Comparison of ENCODE assay signal across 8 mouse cellular contexts in the genomic region with DNA sequence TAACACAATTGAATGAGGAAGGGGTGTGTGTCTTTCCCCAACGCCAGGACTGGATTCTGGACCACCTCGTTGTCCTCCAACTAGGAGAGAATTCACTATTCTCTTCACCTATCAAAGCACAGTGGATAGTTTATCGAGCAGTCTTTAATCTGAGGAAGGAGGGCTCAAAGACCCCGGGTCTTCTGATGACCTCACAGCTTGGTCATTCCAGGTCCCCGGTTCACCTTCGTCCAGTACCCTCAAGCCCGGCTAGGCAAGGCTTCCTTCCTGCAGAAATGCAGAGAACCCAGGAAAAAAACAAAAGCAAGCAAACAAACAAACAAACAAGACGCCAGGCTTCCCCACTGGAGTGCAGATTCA. TPM values are rescaled to one million over a fixed set of nuclear protein-coding genes. Genes with fewer than 3 reads are reported as not detected.
A peak's percentile ranks its signal among the peaks of the same experiment; 100 is the strongest.
DNase-seq lines count a peak whose midpoint lies in the region; ATAC-seq and TF ChIP-seq lines count a peak whose summit lies in the region.

No protein-coding gene starts in this region.

- H3K4me2 ChIP-seq in heart, embryonic 13.5 days: peak overlapping the region; percentile 94
- H3K4me2 ChIP-seq in forebrain, embryonic 15.5 days (replicated peaks): peak overlapping the region; percentile 85
- peak overlapping the region; percentile 91 for H3K4me2 ChIP-seq in liver, postnatal 0 days (ENCODE audit: low read depth, low read length)

- TF ChIP-seq POLR2A in ES-Bruce4 (IDR thresholded peaks at IDR 0.05; ENCODE audit: insufficient read depth, low read length): peak; percentile 15

- DNase-seq in heart, postnatal 4 days: no peak
- no peak for DNase-seq in liver, postnatal 0 days
- no peak for DNase-seq in retina, embryonic 14.5 days (ENCODE audit: low spot score)
- no peak for DNase-seq in layer of hippocampus, postnatal 25 days (ENCODE audit: extremely low spot score in 1 of 2, low spot score in 1 of 2)
- no peak for DNase-seq in gastrocnemius, adult 8-10 months (ENCODE audit: low spot score in 2 of 2)

- ATAC-seq in heart, embryonic 13.5 days (ENCODE audit: extremely low read depth, insufficient number of reproducible peaks, low FRiP score, low TSS enrichment): no peak
- ATAC-seq in forebrain, embryonic 15.5 days (replicated peaks): peak; percentile 24
- no peak for ATAC-seq in liver, postnatal 0 days

- 11% methylated on average over 8 of the region's 8 CpGs for WGBS in heart, embryonic 13.5 days
- WGBS in forebrain, embryonic 15.5 days: 13% methylated on average over 8 of the region's 8 CpGs
- 9% methylated on average over 8 of the region's 8 CpGs for WGBS in liver, postnatal 0 days (ENCODE audit: insufficient replicate concordance)

- no peaks in the 10 kb centered on the region for H3K9me3 ChIP-seq in heart, embryonic 13.5 days
- no peaks in the 10 kb centered on the region for H3K9me3 ChIP-seq in ES-Bruce4 (replicated peaks; ENCODE audit: control insufficient read depth, insufficient read depth, low read length, poor library complexity, severe bottlenecking)
- H3K9me3 ChIP-seq in forebrain, embryonic 15.5 days: no peaks in the 10 kb centered on the region
- H3K9me3 ChIP-seq in liver, postnatal 0 days (ENCODE audit: low read length): no peaks in the 10 kb centered on the region

- no peaks in the 10 kb centered on the region for H3K27me3 ChIP-seq in heart, embryonic 13.5 days (replicated peaks)
- H3K27me3 ChIP-seq in ES-Bruce4 (ENCODE audit: control insufficient read depth, insufficient read depth, low read length, poor library complexity, severe bottlenecking): no peaks in the 10 kb centered on the region
- H3K27me3 ChIP-seq in forebrain, embryonic 15.5 days: no peaks in the 10 kb centered on the region
- H3K27me3 ChIP-seq in liver, postnatal 0 days (ENCODE audit: insufficient read depth, low read length): no peaks in the 10 kb centered on the region

- H3K4me1 ChIP-seq in heart, embryonic 13.5 days: peaks cover 21% of the 10 kb centered on the region
- peaks cover 2% of the 10 kb centered on the region for H3K4me1 ChIP-seq in ES-Bruce4 (ENCODE audit: control insufficient read depth, insufficient read depth, low read length)
- peaks cover 14% of the 10 kb centered on the region for H3K4me1 ChIP-seq in forebrain, embryonic 15.5 days
- peaks cover 33% of the 10 kb centered on the region for H3K4me1 ChIP-seq in liver, postnatal 0 days (ENCODE audit: insufficient read depth)

- H3K9ac ChIP-seq in heart, embryonic 13.5 days: peak overlapping the region; percentile 97
- H3K9ac ChIP-seq in ES-Bruce4 (ENCODE audit: low read depth, poor library complexity, severe bottlenecking): 0 out of 2 replicates have a peak overlapping the region, but pooled peaks have one; percentile 32
- H3K9ac ChIP-seq in forebrain, embryonic 15.5 days (replicated peaks): 0 out of 2 replicates have a peak overlapping the region, but pooled peaks have one; percentile 80
- H3K9ac ChIP-seq in liver, postnatal 0 days (replicated peaks): peak overlapping the region; percentile 41

- H3K27ac ChIP-seq in heart, embryonic 13.5 days (replicated peaks): peak overlapping the region; percentile 75
- no peak overlapping the region; the same call in 1 of the 2 replicates for H3K27ac ChIP-seq in ES-Bruce4 (ENCODE audit: insufficient read depth, low read length)
- H3K27ac ChIP-seq in forebrain, embryonic 15.5 days (replicated peaks): 0 out of 2 replicates have a peak overlapping the region, but pooled peaks have one; percentile 4
- H3K27ac ChIP-seq in liver, postnatal 0 days (ENCODE audit: low read depth): peak overlapping the region; percentile 87

- no peak for TF ChIP-seq EP300 in ES-Bruce4 (IDR thresholded peaks at IDR 0.05; ENCODE audit: insufficient read depth, low read depth, low read length)
- no peak for TF ChIP-seq EP300 in liver, postnatal 0 days (IDR thresholded peaks at IDR 0.05; ENCODE audit: low read depth)

- H3K4me3 ChIP-seq in heart, embryonic 13.5 days: peak overlapping the region; percentile 84
- peak overlapping the region; percentile 67 for H3K4me3 ChIP-seq in ES-Bruce4 (ENCODE audit: low read depth, low read length)
- H3K4me3 ChIP-seq in forebrain, embryonic 15.5 days: peak overlapping the region; percentile 62
- H3K4me3 ChIP-seq in liver, postnatal 0 days (ENCODE audit: low read depth, low read length): peak overlapping the region; percentile 70

- H3K36me3 ChIP-seq in heart, embryonic 13.5 days: no peaks in the 10 kb centered on the region
- no peaks in the 10 kb centered on the region for H3K36me3 ChIP-seq in ES-Bruce4 (ENCODE audit: control insufficient read depth, insufficient read depth, low read length, poor library complexity, severe bottlenecking)
- no peaks in the 10 kb centered on the region for H3K36me3 ChIP-seq in forebrain, embryonic 15.5 days
- H3K36me3 ChIP-seq in liver, postnatal 0 days (replicated peaks; ENCODE audit: insufficient read depth, low read length): no peaks in the 10 kb centered on the region

- no peak for TF ChIP-seq CTCF in ES-Bruce4 (IDR thresholded peaks at IDR 0.05; ENCODE audit: low read depth, low read length)
- TF ChIP-seq CTCF in liver, postnatal 0 days (IDR thresholded peaks at IDR 0.05; ENCODE audit: low read depth): no peak

RNA-seq across cellular contexts. Expression of gene Cln6, which starts 0.5 kb away (rescaled TPM):
- polyA plus RNA-seq in heart, embryonic 13.5 days (2015; fragmentation: Nextera tagmentation; extraction: Ambion mirVana): 18.8 and 19.5 TPM in 2 replicates
- 10 to 100 TPM; 25.1 to 31.4 TPM for total RNA-seq in heart, postnatal 4 days (2021)
- polyA plus RNA-seq in ES-Bruce4 (2011; ENCODE audit: insufficient read depth, insufficient read length, low read depth, missing spikeins): 91.1 and 93.8 TPM in 2 replicates
- 5.4 and 5.9 TPM in 2 replicates for polyA plus RNA-seq in forebrain, embryonic 15.5 days (2015; fragmentation: Nextera tagmentation; extraction: Ambion mirVana)
- 9.9 and 10.6 TPM in 2 replicates for polyA plus RNA-seq in liver, postnatal 0 days (2015; fragmentation: Nextera tagmentation; extraction: Ambion mirVana)
- 10 to 100 TPM; 11.4 to 13.4 TPM for total RNA-seq in layer of hippocampus, postnatal 25 days (2021)
- 10 to 100 TPM; 17.1 to 21.8 (median 19.9) TPM for total RNA-seq in gastrocnemius, adult 8-10 months (2022)

RNA-seq across cellular contexts. Expression of gene Calml4, which starts 19.8 kb away (rescaled TPM):
- polyA plus RNA-seq in heart, embryonic 13.5 days (2015; fragmentation: Nextera tagmentation; extraction: Ambion mirVana): 1.7 and 2.4 TPM in 2 replicates
- 1 to 10 TPM; 2.4 to 2.6 TPM for total RNA-seq in heart, postnatal 4 days (2021)
- 11.7 and 16.7 TPM in 2 replicates for polyA plus RNA-seq in ES-Bruce4 (2011; ENCODE audit: insufficient read depth, insufficient read length, low read depth, missing spikeins)
- polyA plus RNA-seq in forebrain, embryonic 15.5 days (2015; fragmentation: Nextera tagmentation; extraction: Ambion mirVana): 6.3 and 12.5 TPM in 2 replicates
- polyA plus RNA-seq in liver, postnatal 0 days (2015; fragmentation: Nextera tagmentation; extraction: Ambion mirVana): 16.4 and 17.5 TPM in 2 replicates
- total RNA-seq in layer of hippocampus, postnatal 25 days (2021): 1 to 10 TPM; 1.2 to 2.4 TPM
- 1 to 10 TPM in 3 of 4 experiments, under 1 TPM in 1; 0.86 to 1.9 (median 1.4) TPM for total RNA-seq in gastrocnemius, adult 8-10 months (2022)

RNA-seq across cellular contexts. Expression of gene Fem1b, which starts 26.4 kb away (rescaled TPM):
- 12.2 and 12.7 TPM in 2 replicates for polyA plus RNA-seq in heart, embryonic 13.5 days (2015; fragmentation: Nextera tagmentation; extraction: Ambion mirVana)
- total RNA-seq in heart, postnatal 4 days (2021): 10 to 100 TPM; 40.3 to 41.6 TPM
- 189 and 201 TPM in 2 replicates for polyA plus RNA-seq in ES-Bruce4 (2011; ENCODE audit: insufficient read depth, insufficient read length, low read depth, missing spikeins)
- 44.1 and 49.0 TPM in 2 replicates for polyA plus RNA-seq in forebrain, embryonic 15.5 days (2015; fragmentation: Nextera tagmentation; extraction: Ambion mirVana)
- 3.7 and 3.8 TPM in 2 replicates for polyA plus RNA-seq in liver, postnatal 0 days (2015; fragmentation: Nextera tagmentation; extraction: Ambion mirVana)
- 100 to 1,000 TPM in 1 of 2 experiments, 10 to 100 TPM in 1; 97.6 to 105 TPM for total RNA-seq in layer of hippocampus, postnatal 25 days (2021)
- total RNA-seq in gastrocnemius, adult 8-10 months (2022): 10 to 100 TPM; 11.7 to 15.2 (median 13.0) TPM

Comparison
In these comparisons a context has a peak if more than half of its experiments do, and no peak if none do; other contexts are left out.
1. H3K9ac ChIP-seq: peak in every context shown above with its lines; median percentile 97 in heart, embryonic 13.5 days; 80 in forebrain, embryonic 15.5 days; 41 in liver, postnatal 0 days; 32 in ES-Bruce4.